Mouse (Mus musculus) brain, embryonic 14.5 days (tissue): ENCODE data around the gene Dctd.

Experiments used
- CTCF ChIP-seq: fragments of 200-500 bp; IDR thresholded peaks from 2 replicates; pipeline ENCODE4 v1.5.1; 2012; ENCODE audit warnings: inconsistent platforms, mild to moderate bottlenecking, moderate library complexity, borderline replicate concordance; ENCODE audit not compliant: insufficient read depth, insufficient read length; ENCODE audit errors: extremely low read depth
- POLR2A ChIP-seq: fragments of 200-500 bp; IDR thresholded peaks from 2 replicates; pipeline ENCODE4 v1.6.1; 2012; ENCODE audit warnings: mild to moderate bottlenecking, inconsistent platforms, borderline replicate concordance; ENCODE audit not compliant: poor library complexity, insufficient read depth, insufficient read length, severe bottlenecking; ENCODE audit errors: extremely low read depth

DNA sequence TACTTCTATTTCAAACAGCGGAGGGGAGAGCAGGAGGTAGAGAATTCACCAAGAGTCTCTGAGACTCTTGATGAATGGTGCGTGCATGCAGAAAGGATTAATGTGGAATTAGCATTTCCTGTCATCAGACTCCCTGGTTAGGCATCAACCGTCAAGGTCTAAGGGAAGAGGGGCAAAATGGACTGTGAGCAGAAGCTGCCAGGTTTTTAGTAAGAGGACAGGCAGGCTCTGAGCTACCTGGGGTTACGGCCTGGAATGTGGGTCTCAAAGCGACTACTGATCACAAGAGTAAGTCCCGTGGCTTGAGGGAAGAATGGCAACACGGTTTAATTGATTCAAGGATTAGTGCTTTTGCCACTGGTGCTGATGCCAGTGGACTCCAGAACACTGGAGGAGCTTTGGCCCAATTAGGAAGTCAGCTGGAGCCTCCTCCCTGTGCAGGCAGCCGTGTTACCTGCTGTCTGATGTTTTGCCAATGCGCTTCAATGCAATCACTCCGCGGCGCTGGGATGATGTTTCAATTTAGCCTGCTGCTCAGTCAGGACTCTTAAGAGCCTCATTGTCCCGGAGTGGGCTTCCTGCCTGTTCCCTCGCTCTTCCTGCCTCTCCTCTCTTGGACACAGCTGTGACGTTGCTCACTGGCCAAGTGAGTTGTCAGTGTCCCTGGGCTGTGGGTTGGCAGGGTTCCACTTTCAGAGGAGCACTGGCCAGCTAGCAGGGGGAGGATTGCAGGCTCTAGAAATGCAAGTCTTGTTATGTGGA, 54.6 kb downstream of the Dctd start:
- no peak for TF ChIP-seq POLR2A
- TF ChIP-seq CTCF = no peak
